Mouse (Mus musculus) right cerebral cortex, postnatal 36 days (tissue): ENCODE measurements around the gene Mettl23.
A peak's percentile ranks its signal among the peaks of the same experiment; 100 is the strongest.

Experiments used
- DNase-seq, 2 experiments: peaks; one replicate each; pipeline ENCODE4 v3.0.0; 2022; ENCODE audit warnings: low spot score in 2 of 2, mixed read lengths in 1 of 2

Mettl23 gene

GRCm38 (mm10) chr11:116843261-116844233 is at the start of gene Mettl23, which contains the start of gene Jmjd6:
Mettl23 (plus strand) TSS chr11:116843278.
Jmjd6 (minus strand) TSS chr11:116843449.
- peak; percentile 97 for DNase-seq

GRCm38 (mm10) chr11:116799364-116799763 is 43.7 kb upstream of the Mettl23 start:
- DNase-seq = no peak

DNA sequence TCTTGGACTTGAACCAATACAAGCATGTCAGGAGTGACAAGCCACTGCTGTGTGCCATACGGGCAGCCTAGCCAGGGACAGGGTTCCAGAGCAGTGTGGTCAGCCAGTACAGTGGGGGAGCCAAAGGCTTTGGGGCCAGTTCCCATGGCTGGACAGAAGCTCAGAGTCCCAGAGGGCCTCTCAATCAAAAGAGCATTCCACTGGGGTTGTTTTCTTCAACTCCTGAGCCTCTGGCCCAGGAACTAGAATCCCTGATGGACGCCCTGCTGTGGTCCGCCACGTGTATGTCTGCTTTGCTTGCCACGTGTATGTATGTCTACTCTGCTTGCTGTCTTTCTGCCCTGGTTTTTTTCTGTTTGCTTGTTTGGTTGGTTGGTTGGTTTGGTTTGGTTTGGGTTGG is 42.0 kb upstream of the Mettl23 start:
- DNase-seq = no peak

DNA sequence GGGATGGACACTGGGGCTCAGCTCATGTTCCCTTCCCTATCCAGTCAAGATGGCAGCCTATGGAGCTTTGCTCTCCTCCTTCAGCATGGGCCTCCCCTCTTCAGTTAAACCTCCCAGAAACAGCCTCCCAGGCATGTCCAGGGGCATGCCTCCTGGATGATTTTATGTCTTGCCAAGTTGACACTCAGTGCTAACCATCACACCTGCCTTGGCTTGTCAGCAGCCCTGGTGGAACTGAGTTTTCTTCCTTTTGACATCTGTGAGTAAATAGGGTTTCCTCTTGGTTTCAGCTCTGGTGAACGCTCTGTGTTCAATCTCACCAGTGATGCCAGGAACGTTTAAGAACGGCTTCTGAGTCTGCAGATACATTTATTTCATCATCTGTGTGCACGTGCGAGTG is 40.4 kb upstream of the Mettl23 start:
- DNase-seq = no peak

GRCm38 (mm10) chr11:116806136-116807071 is 36.7 kb upstream of the Mettl23 start:
- DNase-seq = no peak

DNA sequence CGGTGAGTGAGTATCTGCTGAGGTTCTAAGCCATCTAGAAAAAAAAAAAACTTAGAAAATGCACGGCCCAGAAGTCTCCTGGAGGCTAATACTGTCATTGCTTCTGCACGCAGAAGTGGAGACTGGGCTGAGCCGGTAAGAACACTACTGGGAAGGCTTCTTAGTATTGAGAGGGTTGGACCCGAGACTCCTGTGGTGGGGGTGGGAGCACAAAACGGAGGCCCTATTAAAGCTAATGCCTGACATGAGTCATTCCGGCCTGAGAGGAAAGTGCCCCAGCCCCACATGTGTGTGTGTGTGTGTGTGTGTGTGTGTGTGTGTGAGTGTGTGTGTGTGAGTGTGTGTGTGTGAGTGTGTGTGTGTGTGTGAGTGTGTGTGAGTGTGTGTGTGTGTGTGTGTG is 36.0 kb upstream of the Mettl23 start:
- no peak for DNase-seq

DNA sequence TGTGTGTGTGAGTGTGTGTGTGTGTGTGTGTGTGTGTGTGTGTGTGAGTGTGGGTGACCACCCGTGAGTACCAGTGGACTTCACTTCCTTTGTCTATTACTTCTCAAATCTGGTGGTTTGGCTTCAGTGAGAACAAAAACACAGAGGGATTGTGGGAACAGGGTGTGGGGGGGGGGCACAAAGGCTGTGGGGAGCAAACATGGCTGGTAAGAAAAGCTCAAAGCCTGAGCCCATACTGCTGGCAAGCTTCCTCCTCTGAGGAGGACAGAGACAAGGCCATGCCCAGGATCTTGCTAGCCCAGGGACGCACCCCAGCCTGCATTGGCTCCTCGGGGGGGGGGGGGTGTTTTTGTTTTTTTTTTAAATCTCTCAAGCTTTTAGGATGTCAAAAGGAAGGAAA is 35.6 kb upstream of the Mettl23 start:
- DNase-seq = no peak

DNA sequence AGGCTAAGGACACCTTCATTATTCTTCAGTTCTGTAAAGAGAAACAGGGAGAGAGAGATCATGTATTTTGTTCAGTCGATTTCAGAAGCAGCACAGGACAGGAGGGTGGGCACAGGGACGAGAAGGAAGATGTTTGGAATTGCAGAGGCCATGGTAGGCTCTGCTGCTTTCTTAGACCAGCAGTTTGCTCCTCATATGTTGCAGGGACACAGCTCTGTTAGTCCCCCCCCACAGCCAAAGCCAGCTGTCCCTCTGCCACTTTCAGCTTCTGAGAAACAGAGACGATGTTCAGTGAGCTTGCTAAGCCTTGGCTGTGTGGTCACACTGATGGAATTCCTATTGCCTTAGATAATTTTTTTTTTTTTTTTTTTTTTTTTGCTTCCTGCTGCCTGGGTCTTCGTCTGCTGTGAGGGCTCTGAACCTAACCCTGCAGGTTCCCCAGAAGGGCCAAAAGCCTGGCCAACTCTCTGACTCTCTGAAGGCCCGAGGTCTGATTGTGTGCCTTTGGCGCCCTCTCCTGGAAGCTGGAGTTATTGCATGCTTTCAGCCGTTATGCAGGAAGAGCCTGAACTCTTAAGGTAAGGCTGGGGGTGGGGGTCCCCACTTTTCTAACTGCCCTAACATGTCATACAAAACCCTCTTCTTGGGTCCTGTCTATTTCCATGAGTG is 35.0 kb upstream of the Mettl23 start:
- peak; percentile 69 to 73 for DNase-seq

- DNase-seq = no peak
Observed at GRCm38 (mm10) chr11:116808811-116809395, 34.2 kb upstream of the Mettl23 start.

DNA sequence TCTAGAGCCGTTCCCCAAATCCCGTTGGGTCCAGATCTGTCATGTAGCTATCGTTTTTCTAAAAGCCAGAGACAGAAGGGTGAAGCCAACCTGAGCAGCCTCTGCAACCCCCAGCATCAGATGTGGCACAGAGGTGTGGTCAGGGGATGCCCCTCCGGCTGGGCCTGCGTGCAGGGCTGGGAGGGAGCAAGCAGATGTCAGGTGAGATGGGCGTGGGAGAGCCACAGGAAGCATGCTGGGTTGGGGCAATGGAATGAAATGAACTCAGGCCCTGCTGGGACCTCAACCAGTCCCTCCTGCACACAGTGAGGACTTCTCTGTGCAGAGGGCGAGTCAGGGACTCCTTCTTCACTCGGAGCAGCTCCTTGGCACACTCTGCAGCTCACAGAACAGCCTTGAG is 33.6 kb upstream of the Mettl23 start:
- DNase-seq = no peak

GRCm38 (mm10) chr11:116810528-116810927 is 32.5 kb upstream of the Mettl23 start:
- no peak for DNase-seq

DNA sequence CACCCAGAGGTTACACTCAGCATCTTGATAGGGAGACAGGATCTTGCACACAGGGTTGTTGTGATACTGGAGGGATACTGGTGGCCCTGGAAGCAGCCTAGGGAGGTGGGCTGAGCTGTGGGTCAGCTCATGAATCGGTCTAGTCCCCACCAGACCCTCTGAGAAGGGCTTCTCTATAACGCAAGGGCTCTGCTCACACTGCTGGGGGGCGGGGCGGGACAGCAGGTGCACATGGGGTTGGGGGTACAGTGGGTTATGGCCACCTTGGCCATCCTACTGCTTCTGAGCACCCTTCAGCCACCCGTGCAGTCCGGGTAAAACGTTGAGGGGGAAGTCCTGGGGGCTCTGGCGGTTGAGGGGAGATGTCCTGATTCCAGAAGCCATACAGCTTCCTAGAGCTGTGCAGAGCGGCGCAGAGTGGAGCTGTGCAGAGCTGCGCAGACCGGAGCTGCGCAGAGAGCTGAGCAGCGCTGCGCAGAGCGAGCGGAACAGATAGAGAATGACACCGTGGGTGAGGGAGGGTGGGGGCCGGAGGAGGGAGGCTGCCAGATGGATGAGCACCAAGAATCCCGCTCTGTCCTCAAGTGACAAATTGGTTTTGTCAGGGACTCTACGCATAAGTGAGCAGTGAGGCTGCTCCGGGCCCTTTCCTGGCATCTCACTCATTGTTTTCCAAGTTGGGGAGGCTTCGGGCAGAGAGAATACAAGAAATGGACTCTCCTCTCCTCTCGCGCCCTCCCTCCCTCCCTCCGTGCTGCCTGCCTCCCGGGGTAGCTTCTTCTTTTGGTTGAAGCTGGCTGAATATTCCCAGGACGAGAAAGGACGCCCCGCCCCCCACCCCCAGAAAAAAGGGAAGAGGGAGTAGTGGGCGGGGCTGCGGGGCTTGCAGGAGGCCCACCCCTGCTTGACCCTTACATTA is 31.8 kb upstream of the Mettl23 start:
- DNase-seq = peak; percentile 69 to 81

DNA sequence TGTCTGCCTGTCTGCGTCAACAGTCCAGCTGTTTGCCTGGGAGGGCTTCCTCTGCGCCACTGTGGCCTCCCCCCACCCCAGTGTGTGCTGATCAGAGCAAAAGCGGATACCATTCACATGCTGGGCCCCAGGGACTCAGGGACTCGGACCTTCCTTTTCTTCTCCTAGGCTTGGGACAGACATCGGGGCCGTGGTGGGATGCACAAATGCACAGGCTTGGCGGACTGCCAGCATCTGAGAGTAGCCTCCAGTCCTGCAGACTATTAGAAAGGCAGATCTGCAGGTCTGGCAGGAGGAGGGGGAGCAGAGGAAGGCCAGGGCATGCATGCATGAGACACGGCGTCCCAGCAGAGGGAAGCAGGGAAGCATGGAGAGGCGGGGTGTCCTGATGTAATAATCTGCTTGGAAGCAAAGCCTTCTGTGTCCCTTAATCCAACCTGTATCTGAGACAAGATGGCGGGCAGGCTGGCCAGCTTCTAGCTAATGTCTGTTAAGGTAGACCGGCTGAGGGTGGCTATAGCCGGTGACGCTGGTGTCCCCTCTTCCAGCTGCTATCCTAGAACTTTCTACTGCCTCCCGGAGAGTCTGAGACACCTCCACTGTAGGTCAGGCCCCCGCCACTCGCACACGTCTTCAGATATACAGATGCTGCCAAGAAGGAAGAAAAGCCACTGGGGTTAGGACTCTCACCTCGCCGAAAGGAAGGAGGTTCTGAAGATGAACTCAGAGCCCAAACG is 30.1 kb upstream of the Mettl23 start:
- no peak for DNase-seq

DNA sequence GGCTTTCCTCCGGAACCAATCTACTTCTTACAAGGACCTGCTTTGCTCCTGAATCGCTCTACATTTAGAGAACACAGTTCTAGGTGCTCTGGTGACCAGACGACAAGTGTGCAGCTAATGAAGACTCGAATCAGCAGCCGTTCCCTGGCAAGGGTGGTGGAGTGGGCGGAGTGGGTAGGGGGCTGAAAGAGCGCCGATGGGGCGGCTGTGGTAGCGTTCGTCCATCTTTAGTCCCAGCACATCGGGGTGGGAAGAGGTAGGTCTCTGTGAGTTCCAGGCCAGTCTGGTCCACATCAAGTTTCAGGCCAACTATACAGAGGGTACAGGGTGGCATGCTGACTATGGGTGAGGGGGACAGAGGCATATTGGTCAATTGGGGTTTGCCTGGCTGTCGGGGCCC is 29.5 kb upstream of the Mettl23 start:
- no peak for DNase-seq

DNA sequence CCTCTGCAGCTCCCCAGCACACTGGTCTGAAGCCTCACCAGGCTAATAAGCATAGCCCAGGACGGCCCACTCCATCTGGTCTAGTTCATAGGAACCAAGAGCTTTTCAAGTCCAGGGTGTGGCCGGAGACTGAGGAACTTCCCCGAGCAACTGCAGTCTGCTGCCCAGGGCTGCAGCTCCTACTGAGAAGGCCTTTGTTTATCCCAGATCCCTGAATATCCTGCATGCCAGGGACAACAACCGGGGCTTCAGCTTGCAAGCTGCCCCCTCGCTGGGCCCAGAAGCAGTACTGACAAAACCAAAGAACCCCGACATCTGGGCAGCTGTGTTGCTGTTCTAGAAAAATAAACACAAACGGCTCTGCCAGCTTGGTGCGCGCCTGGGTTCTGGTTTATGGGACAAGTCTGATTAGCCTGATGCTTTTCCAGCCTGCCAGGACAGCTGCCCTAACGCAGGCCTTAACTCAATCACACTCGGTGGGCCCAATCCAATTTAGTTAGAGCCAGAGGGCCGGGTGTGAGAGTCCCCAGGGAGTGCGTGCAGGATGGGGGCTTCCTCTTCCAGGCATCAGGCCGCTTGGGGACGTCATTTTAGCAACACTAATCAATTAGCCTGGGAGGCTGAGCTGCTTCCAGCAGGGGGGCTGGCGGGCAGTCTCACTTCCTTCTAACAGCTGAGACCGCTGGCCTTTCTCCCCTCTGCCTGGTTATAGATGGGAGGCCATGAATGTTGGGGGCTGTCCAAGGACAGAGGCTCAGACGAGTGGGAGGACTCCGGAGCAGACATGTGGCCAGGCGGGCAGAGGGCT is 28.8 kb upstream of the Mettl23 start:
- DNase-seq = no peak

DNA sequence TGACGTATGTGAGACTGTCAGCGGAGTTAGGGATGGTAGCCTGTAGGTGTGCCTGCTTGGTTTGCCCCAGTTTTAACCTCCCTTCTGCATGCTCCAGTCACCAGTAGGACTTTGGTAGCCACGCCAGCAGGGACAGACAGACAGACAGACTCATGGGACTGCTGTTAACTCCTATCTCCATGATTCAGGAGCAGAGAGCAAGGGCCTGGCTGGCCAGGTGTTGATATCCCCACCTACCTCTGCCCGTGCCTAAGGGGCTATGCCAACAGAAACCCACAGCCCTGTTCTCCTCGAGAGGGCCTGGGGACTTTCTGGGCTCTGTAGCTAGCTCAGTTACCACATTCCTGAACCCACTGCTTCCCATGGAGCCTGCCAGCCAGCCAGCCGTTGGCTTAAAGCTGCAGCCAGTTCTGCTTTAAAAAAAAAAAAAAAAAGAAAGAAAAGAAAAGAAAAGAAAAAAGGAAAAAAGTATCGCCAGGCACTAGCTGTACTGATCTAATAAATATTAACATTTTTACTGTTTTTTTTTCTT is 28.1 kb upstream of the Mettl23 start:
- no peak for DNase-seq

GRCm38 (mm10) chr11:116816769-116817168 is 26.3 kb upstream of the Mettl23 start:
- no peak for DNase-seq

DNA sequence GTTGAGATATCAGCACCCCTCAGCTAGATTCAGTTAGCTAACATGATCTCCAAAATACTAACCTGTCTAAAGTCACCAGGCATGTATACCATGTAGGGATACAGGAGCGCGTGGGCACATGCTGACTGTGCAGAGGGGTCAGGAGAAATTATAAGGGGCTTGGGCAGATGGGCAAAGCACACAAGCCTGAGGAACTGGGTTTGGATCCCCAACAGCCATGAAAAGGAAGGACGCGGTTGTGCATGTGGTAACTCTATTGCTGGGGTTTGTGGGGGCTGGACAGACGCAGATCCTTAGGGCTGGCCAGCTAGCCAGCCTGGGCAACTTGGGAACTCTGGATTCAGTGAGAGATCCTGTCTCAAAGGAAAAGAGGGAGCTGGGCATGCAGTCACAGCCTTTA is 25.5 kb upstream of the Mettl23 start:
- no peak for DNase-seq
